Mouse (Mus musculus) left cerebral cortex, adult 9 months (tissue): ENCODE measurements around the gene Sorl1.

Source experiments
- DNase-seq, 2 experiments: peaks; one replicate each; pipeline ENCODE4 v3.0.0; 2022; ENCODE audit warnings: low spot score in 2 of 2

The Sorl1 gene

DNA sequence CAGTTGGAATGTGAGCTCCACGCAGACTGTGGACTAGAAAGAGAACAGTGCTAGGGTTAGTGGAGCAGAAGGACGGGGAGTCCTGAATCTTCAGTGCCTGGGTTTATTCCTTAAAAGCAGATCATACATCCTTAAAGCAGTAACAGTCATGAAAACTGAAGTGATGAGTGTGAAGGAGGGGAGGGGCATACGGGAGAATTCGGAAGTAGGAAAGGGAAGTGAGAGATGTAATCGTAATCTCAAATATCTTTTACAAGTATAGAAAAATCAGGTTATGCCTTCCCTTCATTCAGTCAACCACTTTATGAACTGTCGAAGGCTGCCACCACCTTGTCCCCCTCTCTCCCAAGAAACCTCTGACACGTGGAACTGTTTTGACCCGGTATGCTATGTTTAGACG is 165.8 kb downstream of the Sorl1 start:
- no peak for DNase-seq

DNA sequence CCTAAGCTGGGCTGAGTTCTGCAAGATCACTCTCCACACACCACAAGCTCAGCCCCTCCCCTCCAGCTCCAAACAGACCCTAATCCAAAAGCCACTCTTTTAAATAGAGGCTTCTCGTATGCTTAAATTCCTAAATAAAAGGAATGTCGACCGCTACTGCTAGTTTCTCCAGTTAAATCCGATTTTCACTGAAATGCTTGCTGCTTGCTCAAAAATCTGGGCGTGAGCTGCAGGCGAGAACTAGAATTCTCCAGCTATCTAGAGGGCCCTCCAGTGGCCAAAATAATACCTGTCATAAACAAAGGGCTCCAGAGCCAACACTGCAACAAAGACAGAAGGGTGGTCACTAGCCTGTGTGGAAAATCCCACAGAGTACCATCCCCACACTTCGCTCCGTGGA is 170.6 kb downstream of the Sorl1 start:
- peak in 1 of 2 experiments; percentile 85 for DNase-seq

DNA sequence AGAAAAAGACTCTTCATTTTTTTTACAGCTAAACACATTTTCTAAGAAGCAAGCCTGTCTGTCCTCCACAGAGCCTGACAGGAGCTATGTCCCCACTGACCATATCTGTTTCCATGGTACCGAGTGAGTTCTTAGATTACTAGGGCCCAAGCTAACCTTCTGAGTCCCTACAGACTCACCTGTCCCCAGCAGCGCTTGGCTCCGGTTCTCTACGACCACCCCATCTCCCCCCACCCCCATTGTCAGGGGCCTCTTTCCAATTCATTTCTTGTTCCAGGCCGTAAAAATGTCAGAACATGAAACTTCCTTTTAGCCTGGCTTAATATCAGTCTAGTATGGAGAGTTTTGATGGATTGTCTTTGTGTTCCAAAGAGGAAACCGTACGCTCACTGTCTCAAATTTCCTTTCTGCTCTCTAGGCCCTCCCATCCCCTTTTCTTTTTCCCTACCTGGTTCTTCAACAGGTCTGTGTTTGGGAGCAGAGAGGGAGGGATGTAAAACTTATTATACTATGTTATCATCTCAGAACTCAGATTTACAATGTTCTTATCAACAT is 171.4 kb downstream of the Sorl1 start:
- DNase-seq = no peak

DNA sequence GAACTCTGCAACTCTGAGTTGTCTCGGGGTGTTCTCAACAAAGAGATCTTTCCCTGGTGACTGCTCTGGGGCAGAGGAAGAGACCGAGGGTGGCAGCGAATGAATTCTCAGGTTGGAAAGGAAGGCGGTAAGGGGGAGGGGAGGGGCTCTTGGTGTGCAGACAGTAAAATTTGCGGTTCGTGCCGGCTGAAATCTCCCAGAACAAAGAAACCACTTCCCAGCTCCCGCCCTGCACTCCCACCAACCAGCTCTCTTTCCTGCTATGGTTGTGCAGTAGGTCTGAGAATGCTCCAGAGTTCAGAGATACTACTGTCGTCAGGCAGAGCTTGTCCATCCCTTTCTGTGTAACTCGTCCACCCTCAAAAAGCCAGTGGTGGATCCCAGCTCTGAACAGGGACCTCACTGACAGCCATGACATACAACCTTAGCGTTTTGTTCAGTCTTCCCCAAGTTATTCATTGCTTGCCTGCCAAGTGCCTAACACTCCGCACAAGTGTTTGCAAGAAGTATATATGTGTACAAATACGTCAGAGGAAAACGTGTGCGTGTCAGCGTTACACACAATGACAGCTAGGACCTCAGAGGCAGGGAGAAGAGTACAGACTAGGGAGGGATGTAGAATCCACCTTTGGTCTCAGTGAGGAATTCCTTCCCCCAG is 172.5 kb downstream of the Sorl1 start:
- DNase-seq = no peak

DNA sequence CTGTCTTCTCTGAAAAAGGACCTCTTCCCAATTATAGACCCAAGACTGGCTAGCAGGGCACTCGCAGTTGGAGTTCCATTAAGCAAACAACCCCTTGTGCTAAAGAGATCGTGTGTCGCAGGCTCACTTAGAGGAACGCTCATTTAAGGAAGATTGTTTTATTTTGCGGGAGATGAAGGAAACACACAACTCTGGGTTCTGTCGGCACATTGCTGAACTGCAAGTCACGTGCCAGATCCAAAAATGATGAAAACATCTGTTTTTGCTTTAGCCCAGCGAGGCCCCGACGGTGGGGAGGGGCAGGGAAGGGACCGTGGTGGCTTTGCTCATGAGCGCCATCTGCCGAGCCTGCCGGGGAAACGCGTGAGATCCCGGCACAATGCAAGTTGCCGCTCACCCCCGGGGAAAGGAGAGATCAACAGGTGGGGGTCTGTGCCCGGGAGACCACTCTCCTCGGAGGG is 173.1 kb downstream of the Sorl1 start:
- DNase-seq = peak; percentile 67 to 93

DNA sequence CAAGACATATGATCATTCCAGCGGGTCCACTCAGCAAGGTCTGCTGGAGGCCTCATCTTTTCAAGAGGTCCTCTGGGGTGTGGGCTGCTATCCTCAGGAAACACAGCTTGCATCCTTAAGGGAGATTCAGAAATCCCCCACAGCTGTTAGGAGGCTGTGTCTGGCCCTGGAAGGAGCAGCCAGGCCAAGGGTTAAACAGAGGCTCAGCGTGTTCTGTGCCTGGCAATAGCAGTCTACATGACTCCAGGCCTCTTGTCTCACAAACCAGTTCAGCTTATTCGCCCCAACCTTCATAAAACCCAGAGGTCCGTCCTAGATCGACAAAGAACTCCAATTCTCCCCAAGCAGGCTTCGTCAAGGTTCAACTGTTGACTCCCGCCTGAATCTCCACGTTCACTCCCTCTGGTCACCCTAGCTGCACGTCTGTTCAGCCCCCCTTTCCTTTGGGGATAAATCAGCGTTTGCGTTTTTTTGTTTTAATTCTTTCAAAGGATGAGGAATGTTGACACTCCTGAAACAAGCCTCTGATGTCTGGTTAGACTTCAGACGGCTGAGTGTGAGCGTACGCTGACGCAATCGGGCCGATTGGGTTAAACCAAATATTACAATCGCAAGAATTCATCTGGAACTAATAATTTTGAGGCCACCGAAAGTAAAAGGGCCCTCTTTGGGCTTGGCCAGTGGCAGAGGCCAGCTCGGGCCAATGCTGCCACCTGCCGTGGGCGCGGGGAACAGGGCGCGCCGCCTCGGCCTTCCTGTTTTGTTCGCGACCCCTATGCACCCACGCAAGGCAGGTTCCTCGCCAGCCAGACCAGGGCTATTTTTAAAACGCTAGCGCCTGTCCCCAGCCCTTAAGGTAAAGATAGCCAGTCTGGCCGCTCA is 173.7 kb downstream of the Sorl1 start:
- DNase-seq = peak; percentile 58 to 87

DNA sequence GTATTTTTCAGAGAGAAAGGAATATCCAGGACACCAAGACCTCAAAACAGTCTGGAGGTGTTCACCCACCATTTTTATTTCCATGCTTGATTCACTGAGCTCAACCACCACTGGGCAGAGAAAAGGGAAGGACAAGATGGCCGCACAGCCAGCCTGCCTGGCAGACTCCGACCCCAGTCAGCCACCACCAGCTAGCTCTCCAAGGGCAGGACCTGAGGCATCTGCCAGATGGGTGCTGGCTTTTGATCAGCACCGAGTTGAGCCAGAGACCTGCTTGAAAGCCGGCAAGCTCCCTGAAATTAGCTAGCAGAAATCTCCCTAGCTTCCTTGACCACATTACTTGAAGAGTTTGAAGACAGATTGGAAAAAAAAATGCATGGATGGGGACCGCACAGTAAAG is 174.6 kb downstream of the Sorl1 start:
- no peak for DNase-seq

DNA sequence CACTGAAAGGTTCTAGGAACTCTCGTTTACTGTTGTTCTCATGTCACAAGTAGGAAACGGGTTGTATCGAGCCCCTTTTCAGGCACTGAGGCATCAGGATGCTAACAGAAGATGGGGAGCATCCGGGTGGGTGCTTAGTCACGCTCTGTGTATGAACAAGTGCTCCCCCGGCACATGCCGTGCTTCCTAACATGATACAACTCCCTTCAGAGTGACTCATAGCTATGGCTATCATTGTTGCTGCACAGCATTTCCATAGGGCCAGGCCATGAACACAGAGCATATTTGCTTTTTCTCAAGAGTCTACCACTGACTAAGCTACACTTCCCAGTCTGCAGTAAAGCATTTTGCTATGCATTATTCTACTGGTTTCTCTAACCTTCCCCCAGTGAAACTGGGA is 179.1 kb downstream of the Sorl1 start:
- DNase-seq = no peak

DNA sequence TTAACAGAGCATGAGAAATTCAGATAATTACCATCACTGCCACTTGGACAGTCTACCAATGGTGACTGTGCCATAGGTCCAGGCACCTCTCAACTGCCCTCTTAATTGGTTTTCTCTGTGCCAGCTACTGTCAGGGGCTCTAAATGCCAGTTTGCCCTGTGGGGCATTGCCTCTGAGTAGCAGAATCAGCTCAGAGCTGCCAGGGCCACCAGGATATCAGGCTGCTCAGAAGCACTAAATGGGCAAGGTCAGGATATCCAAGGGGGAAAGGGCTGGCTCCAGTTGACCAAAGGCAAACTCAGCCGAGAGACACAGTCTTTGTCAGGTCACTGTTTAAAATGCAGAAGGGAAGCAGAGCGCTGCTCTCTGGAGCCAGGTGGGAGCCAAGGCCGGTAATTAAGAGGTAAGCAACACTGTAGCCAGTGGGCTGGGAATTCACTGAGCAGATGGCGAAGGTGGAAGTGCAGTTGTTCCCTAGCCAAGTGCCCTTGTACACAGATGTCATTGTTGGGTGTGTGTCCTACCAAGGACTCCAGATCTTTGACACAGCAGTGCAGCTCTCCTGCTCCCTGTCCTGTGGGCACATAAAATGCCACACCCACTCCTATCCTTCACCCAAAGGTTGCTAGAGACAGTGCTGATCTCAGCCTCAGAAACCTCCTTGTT is 181.0 kb downstream of the Sorl1 start:
- no peak for DNase-seq

DNA sequence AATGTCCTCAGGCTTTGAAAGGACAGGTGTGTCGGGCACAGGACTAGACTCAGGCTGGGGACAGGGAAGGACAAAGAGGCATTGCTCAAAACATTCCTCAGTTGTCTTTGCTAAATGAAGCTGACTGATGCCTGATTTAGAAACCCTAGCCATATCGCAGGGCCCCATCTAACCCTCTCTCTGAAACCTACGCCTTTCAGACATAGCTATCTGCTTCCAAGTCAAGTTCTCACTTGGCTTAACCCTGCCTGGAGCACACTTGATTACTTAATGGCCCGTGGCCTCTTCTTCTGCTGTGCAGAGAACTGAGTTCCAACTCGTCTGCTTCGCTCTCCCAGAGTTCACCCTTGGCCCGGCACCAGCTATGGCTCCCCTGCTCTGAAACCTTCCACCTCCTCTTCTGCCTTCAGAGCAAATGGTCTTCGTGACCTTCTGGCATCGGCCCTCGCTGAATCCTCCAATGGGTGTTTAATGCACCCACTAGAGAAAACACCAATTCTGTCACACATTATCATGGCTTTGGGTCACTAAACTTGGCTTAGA is 183.7 kb downstream of the Sorl1 start:
- no peak for DNase-seq

DNA sequence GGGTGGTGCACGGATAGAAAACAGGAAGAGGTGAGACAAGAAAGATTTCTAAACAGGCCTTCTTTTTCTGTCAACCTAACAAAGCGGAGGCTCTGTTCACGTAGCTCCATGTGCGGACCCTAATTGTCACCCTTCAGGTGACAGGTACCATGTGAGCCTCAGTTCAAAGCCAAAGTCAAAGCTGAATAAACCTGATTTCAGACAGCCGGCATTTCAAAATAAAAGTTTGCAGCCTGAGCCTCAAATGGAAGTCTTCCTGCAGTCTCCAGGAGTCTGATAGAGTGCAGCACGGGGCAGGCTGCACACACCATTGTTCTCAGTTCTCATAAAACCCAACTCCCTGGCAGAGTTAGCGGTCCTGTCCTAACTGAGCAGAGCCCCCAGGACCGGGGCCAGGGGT is 185.6 kb downstream of the Sorl1 start:
- no peak for DNase-seq

DNA sequence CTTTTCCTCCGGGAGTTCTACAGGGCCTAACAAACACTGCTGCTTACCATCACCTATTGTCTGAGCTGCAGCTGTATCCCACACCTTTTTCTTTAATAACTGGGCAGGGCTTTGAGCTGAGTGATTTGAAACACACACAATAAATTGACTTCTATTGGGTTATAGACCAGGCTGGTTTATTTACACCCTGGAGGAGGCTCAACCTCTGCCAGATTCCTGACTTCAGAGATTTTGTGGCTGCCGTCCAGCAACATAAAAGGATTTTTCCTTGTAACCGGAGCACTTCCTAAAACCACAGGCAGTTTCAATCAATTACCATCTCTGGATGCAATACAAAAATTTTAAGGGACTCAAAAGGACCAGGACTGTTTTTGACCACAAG is 186.1 kb downstream of the Sorl1 start:
- no peak for DNase-seq

DNA sequence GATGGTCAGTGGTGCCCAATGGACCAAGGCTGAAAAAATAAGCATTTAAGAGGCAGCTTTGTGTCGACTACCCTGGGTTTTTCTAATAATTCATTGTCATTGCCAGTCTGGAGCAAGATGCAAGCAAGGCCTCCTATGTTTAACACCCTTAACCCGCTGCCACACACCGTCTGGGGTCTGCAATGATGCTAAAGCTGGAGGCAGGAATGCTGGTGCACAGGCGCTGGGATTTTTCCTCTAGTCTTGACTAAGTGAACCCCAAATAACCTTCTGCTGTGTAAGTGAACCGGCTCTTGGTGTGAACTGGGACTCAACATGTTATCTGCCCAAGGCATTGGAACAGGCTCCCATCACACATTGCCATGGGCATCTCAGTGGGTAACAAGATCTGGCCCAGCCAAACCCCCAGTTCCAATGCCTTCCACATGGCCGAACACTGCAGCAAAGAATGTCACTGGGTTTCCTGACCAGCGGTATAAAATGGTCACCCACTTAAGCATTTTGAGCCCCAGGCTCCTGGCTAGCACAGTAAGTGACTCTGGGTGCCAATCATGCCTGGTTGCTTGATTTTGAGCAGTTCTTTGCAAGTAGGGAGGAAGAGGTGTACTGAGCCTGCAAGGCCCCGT is 186.6 kb downstream of the Sorl1 start:
- no peak for DNase-seq

DNA sequence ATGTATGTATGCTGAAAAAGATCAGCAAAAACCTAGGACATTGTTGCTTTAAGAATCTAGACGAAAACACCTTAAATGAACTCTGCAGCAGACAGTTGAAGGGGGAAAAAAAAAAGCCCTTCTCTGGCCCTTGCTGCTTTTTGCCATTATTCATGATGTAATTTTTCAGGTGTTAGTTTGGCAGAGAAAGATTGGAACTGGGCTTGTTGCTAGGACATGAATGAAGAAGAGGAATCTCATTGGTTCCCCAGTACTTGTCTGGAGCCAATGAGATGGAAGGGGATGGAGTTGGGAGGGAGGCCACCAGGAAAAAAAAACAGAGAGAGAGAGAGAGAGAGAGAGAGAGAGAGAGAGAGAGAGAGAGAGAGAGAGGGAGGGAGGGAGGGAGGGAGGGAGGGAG is 187.5 kb downstream of the Sorl1 start:
- no peak for DNase-seq

DNA sequence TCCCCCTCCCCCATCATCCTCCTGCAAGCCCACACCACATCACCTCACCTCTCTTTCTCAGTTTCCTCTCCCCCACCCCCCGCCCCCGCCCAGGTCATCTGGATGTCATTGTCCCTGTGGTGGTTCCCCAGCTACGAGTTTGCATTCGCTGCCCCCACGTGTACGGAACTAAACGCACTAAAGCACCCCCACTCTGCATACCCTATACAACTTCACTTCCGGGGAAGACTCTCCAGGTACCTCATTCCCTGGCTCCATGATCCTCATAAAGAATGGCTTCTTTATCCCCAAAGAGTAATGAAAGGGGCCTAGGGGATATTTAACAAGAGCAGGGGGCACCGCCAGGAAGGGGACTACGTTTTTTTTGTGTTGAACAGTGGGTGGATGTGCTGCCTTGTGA is 188.1 kb downstream of the Sorl1 start:
- DNase-seq = no peak

DNA sequence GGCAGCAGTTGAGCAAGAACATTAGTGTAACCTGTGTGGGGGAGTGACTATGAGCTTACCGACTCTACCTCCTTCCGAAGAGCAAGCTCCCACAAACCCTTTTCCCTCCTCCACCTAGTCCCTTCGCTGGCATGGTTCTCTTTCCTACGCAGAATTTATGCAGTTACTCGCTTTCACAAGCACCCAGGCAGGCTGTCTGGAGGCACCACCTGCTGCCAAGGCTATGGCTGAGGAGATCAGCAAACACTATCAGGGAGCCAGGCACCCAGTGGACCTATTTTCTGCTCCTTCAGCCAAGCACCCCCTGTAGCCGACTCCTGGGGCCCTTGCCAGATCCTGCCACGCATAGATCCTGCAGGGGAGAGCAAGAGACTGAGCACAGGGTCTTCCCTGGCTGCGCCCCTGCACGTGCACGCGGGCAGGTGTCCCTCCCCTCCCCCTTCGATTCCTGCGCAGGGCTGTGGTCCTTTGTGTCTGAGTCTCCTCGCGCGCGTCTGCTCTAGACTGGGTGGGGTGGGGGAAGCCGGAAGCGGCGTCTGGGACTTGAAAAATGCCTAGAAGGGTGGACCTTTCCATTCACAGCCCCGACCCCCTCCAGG is 188.6 kb downstream of the Sorl1 start:
- peak in 1 of 2 experiments; percentile 74 for DNase-seq

DNA sequence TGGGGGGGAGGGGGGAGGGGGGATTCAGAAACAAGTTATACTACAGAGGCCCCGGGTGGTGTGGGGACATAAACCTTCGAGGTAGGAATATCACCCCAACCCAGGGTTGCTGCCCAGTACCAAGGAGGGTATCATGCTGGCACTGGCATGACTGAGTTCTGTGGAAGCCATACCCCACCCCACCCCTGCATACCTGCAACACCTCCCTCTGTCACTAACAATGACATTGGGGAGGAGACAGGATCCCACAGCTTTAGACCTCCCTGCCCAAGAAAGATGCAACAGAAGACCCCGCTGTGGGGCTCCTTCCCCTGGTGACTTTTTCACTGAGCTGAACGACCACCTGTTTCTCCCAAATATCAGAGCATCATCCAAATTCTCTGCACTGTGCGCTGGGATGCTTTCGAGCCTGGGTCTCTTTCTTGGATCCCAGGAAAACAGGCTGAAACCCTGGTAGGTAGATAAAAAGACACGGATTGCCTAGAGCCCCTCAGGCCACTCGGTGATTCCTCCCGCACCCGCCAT is 189.2 kb downstream of the Sorl1 start:
- no peak for DNase-seq

DNA sequence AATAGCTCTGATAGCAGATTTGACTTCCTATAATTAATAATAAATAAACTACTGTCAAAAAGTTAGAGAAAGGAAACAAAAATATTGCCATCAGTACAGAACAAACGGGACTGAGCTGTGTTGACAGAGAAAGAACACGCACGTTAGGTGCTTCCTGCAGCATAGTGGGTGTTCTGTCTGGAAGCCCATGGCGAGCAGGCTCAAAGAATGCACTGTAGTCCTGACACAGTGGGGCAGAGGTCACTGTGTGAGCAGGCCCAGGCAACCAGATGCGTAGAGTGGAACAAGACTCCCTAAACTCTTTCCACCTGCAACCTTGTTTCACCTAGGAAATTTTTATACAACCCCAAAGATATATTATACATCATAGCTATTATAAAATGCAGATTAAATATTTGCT is 194.1 kb downstream of the Sorl1 start:
- DNase-seq = no peak

DNA sequence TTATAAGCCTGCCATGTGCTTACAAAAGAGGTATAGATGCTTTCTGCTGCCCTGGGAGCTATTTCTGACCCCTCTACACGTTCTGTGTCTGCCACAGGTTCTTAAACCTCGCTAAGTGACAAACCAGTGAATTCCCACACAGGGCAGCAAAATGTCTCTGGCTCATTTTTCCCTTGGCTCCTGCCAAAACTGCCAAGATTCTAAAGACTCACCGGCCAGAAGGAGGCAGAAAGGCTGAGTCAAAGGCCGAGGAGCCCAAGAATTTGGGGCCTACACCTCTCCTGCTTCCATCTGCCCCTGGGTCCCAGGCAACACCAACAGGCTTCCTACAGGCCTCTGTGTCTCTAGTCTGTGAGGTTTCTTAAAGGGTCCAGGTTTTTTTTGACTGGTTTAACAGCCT is 198.4 kb downstream of the Sorl1 start:
- DNase-seq = no peak

DNA sequence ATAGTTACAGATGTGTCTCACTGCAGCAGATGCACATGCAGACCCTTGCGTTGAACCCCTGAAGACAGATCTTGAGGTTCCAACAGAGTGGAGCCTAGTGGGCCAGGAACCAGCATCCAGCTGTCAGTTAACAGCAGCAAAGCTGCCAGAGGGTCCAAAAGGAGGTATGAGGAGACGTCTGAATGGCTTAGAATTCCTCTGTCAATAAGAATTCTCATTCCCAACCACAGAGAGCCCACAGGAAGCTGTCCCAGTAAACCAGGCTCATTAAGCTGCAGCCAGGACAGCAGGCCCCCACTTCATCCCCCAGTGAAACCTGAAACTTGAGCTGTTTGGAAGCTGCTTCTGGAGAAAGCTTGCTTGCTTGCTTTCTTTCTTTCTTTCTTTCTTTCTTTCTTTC is 200.0 kb downstream of the Sorl1 start:
- no peak for DNase-seq

DNA sequence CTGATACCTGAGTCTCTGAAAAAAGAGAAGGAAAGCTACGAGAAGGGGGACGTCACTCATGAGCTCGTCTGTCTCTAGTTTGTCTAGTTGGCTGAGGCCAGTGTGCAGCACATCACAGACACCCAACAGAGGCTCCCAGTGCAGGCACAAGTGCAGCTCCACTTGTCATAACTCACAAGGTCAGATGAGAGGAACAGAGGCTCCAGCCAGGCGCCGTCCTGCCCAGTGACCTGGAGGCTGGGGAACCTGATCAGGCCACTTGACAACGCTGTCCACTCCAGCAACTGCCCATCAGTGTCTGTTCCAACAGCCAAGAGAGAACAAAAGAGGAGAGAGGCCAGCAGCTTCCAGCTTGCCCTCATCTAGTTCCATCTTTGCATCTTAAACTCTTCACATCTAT is 201.7 kb downstream of the Sorl1 start:
- DNase-seq = no peak
